Mouse (Mus musculus) spleen, postnatal 0 days (tissue): ENCODE results near the gene Anapc7. TPM values are rescaled to one million over a fixed set of nuclear protein-coding genes. Genes with fewer than 3 reads are reported as not detected.

ENCODE experiments used
- polyA plus RNA-seq: library from polyadenylated mRNA; unstranded; fragments of >200 nt; fragmentation: Nextera tagmentation; extraction: Ambion mirVana; gene quantifications from 2 replicates; pipeline ENCODE4 v1.2.1, GENCODE M21; 2015

Gene Anapc7
- 22.4 and 22.7 TPM in 2 replicates for polyA plus RNA-seq

DNA sequence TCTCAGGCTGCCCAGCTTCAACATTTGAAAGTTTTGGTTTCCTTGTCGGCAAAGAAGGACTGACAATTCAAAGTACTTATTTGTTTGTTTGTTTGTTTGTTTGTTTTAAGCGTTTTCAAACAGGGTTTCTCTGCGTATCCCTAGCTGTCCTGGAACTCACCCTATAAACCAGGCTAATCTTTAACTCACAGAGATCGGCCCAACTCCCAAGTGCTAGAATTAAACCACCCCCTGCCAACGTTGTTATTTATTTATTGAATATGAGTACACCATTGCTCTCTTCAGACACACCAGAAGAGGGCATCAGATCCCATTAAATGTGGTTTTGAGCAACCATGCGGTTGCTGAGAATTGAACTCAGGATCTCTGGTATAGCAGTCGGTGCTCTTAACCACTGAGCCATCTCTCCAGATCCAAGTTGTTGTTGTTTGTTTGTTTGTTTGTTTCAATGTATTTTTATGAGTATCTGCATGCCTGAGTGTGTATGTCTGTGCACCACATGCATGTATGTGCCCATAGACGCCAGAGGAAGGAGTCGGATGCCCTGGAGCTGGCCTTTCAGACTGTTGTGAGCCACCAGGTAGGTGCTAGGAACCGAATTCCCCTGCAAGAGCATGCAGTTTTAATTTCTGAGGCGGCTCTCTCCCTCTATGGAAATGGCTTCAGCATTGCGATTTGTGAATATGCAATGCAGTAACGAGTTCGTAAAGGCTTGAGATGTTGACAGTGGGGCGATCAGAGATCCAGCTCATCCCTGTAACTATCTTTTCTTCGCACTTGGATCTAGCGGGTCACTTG lies at the start of gene Anapc7:
Gene Anapc7, plus strand, starts transcription at position 423 of the 798 bp plus-strand sequence.

DNA sequence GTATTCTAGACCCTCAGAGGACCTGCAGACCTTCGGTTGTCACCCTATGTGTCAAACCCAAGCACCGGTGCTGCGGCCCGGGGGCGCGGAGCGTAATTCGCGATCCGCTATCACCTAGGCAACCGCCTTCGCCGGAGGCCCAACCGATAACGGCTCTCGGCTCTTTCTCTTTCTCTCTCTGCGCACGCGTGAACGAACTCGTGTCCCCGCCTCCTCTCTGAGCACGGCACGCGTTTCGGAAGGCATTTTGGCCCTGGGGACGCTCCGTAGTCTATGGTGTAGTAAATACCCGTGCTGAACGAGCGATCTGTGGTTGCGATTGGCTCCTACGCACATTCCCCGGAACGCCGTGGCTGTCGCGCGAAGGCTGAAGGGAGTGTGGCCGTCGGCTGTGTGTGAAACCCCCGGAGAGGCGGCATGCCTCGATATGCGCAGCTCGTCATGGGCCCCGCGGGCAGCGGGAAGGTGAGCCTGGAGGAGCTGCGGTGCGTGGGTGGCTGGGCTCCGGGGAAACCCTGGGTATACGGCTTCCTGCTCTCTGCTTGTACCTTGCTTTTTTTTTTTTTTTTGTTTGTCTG lies 49.2 kb upstream of the Anapc7 start, which contains the start of gene Fam216a:
Gene Fam216a, minus strand, starts transcription at position 173 of the 578 bp plus-strand sequence.

DNA sequence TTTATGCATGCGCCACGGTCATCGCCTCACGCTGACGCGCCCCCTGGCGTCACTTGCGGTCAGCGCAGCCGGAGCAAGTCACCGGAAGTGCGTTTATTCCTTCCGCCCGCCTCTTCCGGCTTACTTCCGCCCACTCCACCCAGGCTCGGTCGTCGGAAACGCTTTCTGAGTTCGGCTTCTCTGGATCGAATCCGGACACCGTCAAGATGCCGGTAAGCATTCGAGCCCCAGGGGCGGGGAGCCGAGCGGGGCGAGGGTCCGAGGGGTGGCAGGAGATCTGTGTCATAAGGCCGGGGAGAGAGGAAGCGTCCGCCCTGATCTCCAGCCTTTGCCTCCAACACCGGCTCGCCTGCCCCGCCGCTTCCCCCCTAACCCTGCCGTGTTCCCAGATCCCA lies 29.7 kb upstream of the Anapc7 start, which contains the start of gene Arpc3:
Gene Arpc3, plus strand, starts transcription at position 93 of the 395 bp plus-strand sequence.

Other genes starting within 250 kb of the Anapc7 start
- 6.1 and 10.5 TPM in 2 replicates for gene Hvcn1, start 214.9 kb upstream of the Anapc7 start, polyA plus RNA-seq
- gene Tctn1, start 157.2 kb upstream of the Anapc7 start, polyA plus RNA-seq = 2.7 and 4.1 TPM in 2 replicates
- gene Pptc7, start 137.3 kb upstream of the Anapc7 start, polyA plus RNA-seq = 5.1 and 7.0 TPM in 2 replicates
- 4.6 and 5.2 TPM in 2 replicates for gene Rad9b, start 67.5 kb upstream of the Anapc7 start, polyA plus RNA-seq
- gene Vps29, start 67.3 kb upstream of the Anapc7 start, polyA plus RNA-seq = 118 and 123 TPM in 2 replicates
- gene Gpn3, start 49.8 kb upstream of the Anapc7 start, polyA plus RNA-seq = 58.0 and 67.6 TPM in 2 replicates
- 30.1 and 32.6 TPM in 2 replicates for gene Fam216a, start 49.3 kb upstream of the Anapc7 start, polyA plus RNA-seq
- 147 and 149 TPM in 2 replicates for gene Arpc3, start 29.8 kb upstream of the Anapc7 start, polyA plus RNA-seq
- 16.0 and 17.2 TPM in 2 replicates for gene Atp2a2, start 80.5 kb downstream of the Anapc7 start, polyA plus RNA-seq
- gene Ift81, start 192.8 kb downstream of the Anapc7 start, polyA plus RNA-seq = 5.2 and 10.6 TPM in 2 replicates
- gene P2rx7, start 222.2 kb downstream of the Anapc7 start, polyA plus RNA-seq = 3.4 and 5.0 TPM in 2 replicates